Mouse (Mus musculus) urinary bladder, postnatal 10 days (tissue): ENCODE results near the gene Rora.

Source experiments
- DNase-seq: peaks from one replicate; pipeline ENCODE4 v3.0.0; 2022; ENCODE audit warnings: low spot score

Rora gene

GRCm38 (mm10) chr9:69314451-69315210 lies 661.0 kb downstream of the Rora start:
- no peak for DNase-seq

- no peak for DNase-seq
Measured at GRCm38 (mm10) chr9:69317527-69318115, 664.0 kb downstream of the Rora start.

GRCm38 (mm10) chr9:69319434-69319833 lies 665.8 kb downstream of the Rora start:
- DNase-seq: no peak

GRCm38 (mm10) chr9:69319913-69320634 lies 666.5 kb downstream of the Rora start:
- DNase-seq: no peak

- DNase-seq: no peak
Measured at GRCm38 (mm10) chr9:69320635-69321027, 667.0 kb downstream of the Rora start.

GRCm38 (mm10) chr9:69321956-69322355 lies 668.4 kb downstream of the Rora start:
- no peak for DNase-seq

- DNase-seq: no peak
Measured at GRCm38 (mm10) chr9:69323831-69324230, 670.2 kb downstream of the Rora start.

GRCm38 (mm10) chr9:69327077-69327476 lies 673.5 kb downstream of the Rora start:
- no peak for DNase-seq

- no peak for DNase-seq
Measured at GRCm38 (mm10) chr9:69327591-69327990, 674.0 kb downstream of the Rora start.

- no peak for DNase-seq
Measured at GRCm38 (mm10) chr9:69331790-69332189, 678.2 kb downstream of the Rora start.

GRCm38 (mm10) chr9:69332802-69333568 lies 679.4 kb downstream of the Rora start:
- no peak for DNase-seq

- DNase-seq: no peak
Measured at GRCm38 (mm10) chr9:69333654-69334053, 680.1 kb downstream of the Rora start.

- no peak for DNase-seq
Measured at GRCm38 (mm10) chr9:69334106-69334505, 680.5 kb downstream of the Rora start.

GRCm38 (mm10) chr9:69336063-69336462 lies 682.5 kb downstream of the Rora start:
- no peak for DNase-seq

- DNase-seq: no peak
Measured at GRCm38 (mm10) chr9:69339199-69339598, 685.6 kb downstream of the Rora start.

GRCm38 (mm10) chr9:69339829-69340228 lies 686.2 kb downstream of the Rora start:
- no peak for DNase-seq

GRCm38 (mm10) chr9:69340421-69340820 lies 686.8 kb downstream of the Rora start:
- no peak for DNase-seq

- DNase-seq: no peak
Measured at GRCm38 (mm10) chr9:69343881-69344280, 690.3 kb downstream of the Rora start.

- no peak for DNase-seq
Measured at GRCm38 (mm10) chr9:69345550-69345949, 692.0 kb downstream of the Rora start.

GRCm38 (mm10) chr9:69347796-69348195 lies 694.2 kb downstream of the Rora start:
- no peak for DNase-seq

- no peak for DNase-seq
Measured at GRCm38 (mm10) chr9:69349537-69349936, 696.0 kb downstream of the Rora start.

GRCm38 (mm10) chr9:69354228-69354627 lies 700.6 kb downstream of the Rora start:
- DNase-seq: no peak
